Mouse (Mus musculus): ENCODE data around the gene Wrap53. TPM values are rescaled to one million over a fixed set of nuclear protein-coding genes. Genes with fewer than 3 reads are reported as not detected.

The Wrap53 gene
- polyA plus RNA-seq, 1 experiment from 2014 or later, result 26.9 TPM

DNA sequence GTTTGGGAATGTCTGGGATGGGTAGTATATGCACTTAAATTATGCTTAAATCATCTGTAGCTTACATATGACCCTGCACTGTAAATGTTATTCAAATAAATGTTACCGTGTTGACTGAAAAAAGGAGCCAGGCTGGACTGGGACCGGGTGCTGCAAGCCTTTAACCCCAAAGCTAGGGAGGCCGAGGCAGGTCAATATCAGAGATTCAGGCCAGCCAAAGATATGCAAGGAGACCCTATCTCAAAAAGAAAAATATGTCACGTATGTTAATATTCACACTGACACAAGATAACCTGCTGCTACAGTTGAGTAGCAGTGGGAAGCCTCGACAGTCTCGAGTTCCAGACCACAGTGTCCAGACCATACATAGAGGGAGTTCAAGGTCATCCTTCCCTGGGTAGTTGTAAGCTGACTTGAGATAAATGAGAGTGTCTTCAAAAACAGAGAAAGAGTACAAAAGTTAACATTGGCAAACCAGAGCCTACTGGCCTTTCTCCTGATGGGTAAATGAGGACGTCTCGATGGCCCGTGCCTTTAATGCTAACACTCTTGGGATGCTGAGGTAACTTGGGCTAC lies 2.3 kb upstream of the Wrap53 start:
- H3K27ac ChIP-seq, result no peak overlapping the region
- H3K9me3 ChIP-seq, result no peaks in the 10 kb centered on the region
- H3K36me3 ChIP-seq, result peaks cover 13% of the 10 kb centered on the region
- H3K27me3 ChIP-seq, result no peaks in the 10 kb centered on the region
- peak overlapping the region; percentile 90; the same call in 1 of the 2 replicates for H3K9ac ChIP-seq
- H3K4me1 ChIP-seq, result peaks cover 25% of the 10 kb centered on the region
- peak overlapping the region; percentile 87 for H3K4me2 ChIP-seq
- WGBS, result 63% methylated on average over 9 of the region's 9 CpGs
- peak overlapping the region; percentile 79 for H3K4me3 ChIP-seq
- no peak for ATAC-seq (ENCODE audit: insufficient number of reproducible peaks, insufficient read depth, low FRiP score, low TSS enrichment, low read depth)

GRCm38 (mm10) chr11:69581814-69582213 lies 1.8 kb upstream of the Wrap53 start:
- no peak for ATAC-seq (ENCODE audit: insufficient number of reproducible peaks, insufficient read depth, low FRiP score, low TSS enrichment, low read depth)
- WGBS, result 0% methylated on average over 8 of the region's 8 CpGs
- H3K27me3 ChIP-seq, result no peaks in the 10 kb centered on the region
- H3K27ac ChIP-seq, result peak overlapping the region; percentile 96
- H3K4me3 ChIP-seq, result peak overlapping the region; percentile 79
- peak overlapping the region; percentile 90 for H3K9ac ChIP-seq
- H3K4me1 ChIP-seq, result peaks cover 30% of the 10 kb centered on the region
- no peaks in the 10 kb centered on the region for H3K9me3 ChIP-seq
- H3K4me2 ChIP-seq, result peak overlapping the region; percentile 87
- H3K36me3 ChIP-seq, result peaks cover 13% of the 10 kb centered on the region

DNA sequence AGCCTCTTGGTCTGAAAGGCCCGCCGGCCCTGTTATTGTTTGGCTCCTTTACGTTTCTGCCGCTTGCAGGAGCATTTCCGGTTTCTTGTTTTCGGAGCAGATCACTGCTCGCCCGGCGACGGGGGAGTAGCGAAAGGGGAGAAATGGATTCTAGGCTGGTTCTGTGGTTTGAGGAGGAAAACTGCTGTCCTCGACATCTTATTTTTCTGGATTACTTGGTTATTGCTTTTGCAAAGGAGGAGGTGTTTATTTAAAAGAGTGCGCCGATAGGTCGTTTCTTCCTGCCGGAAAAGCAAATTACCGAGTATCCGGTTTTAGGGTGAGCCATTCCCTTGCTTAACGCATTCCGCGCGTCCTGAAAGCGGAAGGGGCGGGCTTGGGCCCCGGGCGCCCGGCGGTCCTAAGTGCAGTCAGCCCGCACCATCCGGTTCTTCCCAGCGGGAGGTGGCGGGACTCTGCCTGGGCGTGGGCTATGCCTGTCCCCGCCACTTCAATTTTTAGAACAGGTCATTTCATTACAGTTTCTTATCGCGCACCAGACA lies 1.2 kb upstream of the Wrap53 start:
- peak overlapping the region; percentile 96 for H3K27ac ChIP-seq
- WGBS, result under 1% methylated on average over 36 of the region's 36 CpGs
- peaks cover 16% of the 10 kb centered on the region for H3K36me3 ChIP-seq
- peak overlapping the region; percentile 90 for H3K9ac ChIP-seq
- peak overlapping the region; percentile 87 for H3K4me2 ChIP-seq
- no peaks in the 10 kb centered on the region for H3K9me3 ChIP-seq
- peaks cover 35% of the 10 kb centered on the region for H3K4me1 ChIP-seq
- H3K27me3 ChIP-seq, result no peaks in the 10 kb centered on the region
- peak overlapping the region; percentile 79 for H3K4me3 ChIP-seq
- ATAC-seq (ENCODE audit: insufficient number of reproducible peaks, insufficient read depth, low FRiP score, low TSS enrichment, low read depth), result peak; percentile 69; the same call in 1 of the 2 replicates

GRCm38 (mm10) chr11:69580572-69581146 lies 604 bp upstream of the Wrap53 start:
- H3K4me2 ChIP-seq, result peak overlapping the region; percentile 87
- no peaks in the 10 kb centered on the region for H3K9me3 ChIP-seq
- peak overlapping the region; percentile 96 for H3K27ac ChIP-seq
- H3K4me3 ChIP-seq, result peak overlapping the region; percentile 79
- no peak for ATAC-seq (ENCODE audit: insufficient number of reproducible peaks, insufficient read depth, low FRiP score, low TSS enrichment, low read depth)
- H3K9ac ChIP-seq, result peak overlapping the region; percentile 90
- under 1% methylated on average over 25 of the region's 25 CpGs for whole genome bisulfite sequencing
- H3K4me1 ChIP-seq, result peaks cover 37% of the 10 kb centered on the region
- no peaks in the 10 kb centered on the region for H3K27me3 ChIP-seq
- peaks cover 20% of the 10 kb centered on the region for H3K36me3 ChIP-seq

- WGBS, result 2% methylated on average over 39 of the region's 39 CpGs
- no peaks in the 10 kb centered on the region for H3K27me3 ChIP-seq
- peaks cover 44% of the 10 kb centered on the region for H3K4me1 ChIP-seq
- peak overlapping the region; percentile 87 for H3K4me2 ChIP-seq
- peak overlapping the region; percentile 96 for H3K27ac ChIP-seq
- H3K4me3 ChIP-seq, result peak overlapping the region; percentile 79
- no peaks in the 10 kb centered on the region for H3K9me3 ChIP-seq
- H3K36me3 ChIP-seq, result peaks cover 32% of the 10 kb centered on the region
- peak; percentile 85 for ATAC-seq (ENCODE audit: insufficient number of reproducible peaks, insufficient read depth, low FRiP score, low TSS enrichment, low read depth)
- H3K9ac ChIP-seq, result peak overlapping the region; percentile 90
Observed at GRCm38 (mm10) chr11:69579128-69580017, 682 bp downstream of the Wrap53 start.

DNA sequence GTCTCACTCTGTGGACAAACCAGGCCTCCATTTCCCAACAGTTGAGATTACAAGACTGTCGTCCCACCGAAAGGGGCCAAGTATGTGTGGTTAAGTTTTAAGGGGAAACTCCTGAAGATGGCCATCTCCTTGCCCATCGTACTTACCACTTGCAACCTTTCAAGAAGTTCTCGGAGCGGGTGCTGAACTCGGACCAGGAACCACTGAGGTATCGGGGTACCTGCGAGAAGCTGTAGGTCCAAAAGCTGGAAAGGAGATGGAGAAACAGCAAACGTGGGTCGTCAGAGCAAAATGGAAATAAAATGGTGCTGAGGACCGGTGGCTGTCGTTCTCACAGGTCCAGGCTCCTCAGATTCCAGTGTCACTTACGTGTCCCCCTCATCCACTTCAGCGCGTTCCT lies 1.8 kb downstream of the Wrap53 start:
- peak overlapping the region; percentile 79 for H3K4me3 ChIP-seq
- peaks cover 44% of the 10 kb centered on the region for H3K4me1 ChIP-seq
- peaks cover 37% of the 10 kb centered on the region for H3K36me3 ChIP-seq
- WGBS, result 16% methylated on average over 15 of the region's 15 CpGs
- no peaks in the 10 kb centered on the region for H3K9me3 ChIP-seq
- no peak for ATAC-seq (ENCODE audit: insufficient number of reproducible peaks, insufficient read depth, low FRiP score, low TSS enrichment, low read depth)
- peak overlapping the region; percentile 90 for H3K9ac ChIP-seq
- no peaks in the 10 kb centered on the region for H3K27me3 ChIP-seq
- H3K27ac ChIP-seq, result peak overlapping the region; percentile 75; the same call in 1 of the 2 replicates
- peak overlapping the region; percentile 87 for H3K4me2 ChIP-seq

GRCm38 (mm10) chr11:69576307-69576706 lies 3.7 kb downstream of the Wrap53 start:
- no peak overlapping the region for H3K9ac ChIP-seq
- 0 out of 2 replicates have a peak overlapping the region, but pooled peaks have one; percentile 19 for H3K4me2 ChIP-seq
- WGBS, result 64% methylated on average over 5 of the region's 5 CpGs
- H3K9me3 ChIP-seq, result no peaks in the 10 kb centered on the region
- no peak for ATAC-seq (ENCODE audit: insufficient number of reproducible peaks, insufficient read depth, low FRiP score, low TSS enrichment, low read depth)
- H3K4me3 ChIP-seq, result no peak overlapping the region
- H3K4me1 ChIP-seq, result peaks cover 33% of the 10 kb centered on the region
- H3K27me3 ChIP-seq, result no peaks in the 10 kb centered on the region
- H3K36me3 ChIP-seq, result peaks cover 49% of the 10 kb centered on the region
- no peak overlapping the region for H3K27ac ChIP-seq

DNA sequence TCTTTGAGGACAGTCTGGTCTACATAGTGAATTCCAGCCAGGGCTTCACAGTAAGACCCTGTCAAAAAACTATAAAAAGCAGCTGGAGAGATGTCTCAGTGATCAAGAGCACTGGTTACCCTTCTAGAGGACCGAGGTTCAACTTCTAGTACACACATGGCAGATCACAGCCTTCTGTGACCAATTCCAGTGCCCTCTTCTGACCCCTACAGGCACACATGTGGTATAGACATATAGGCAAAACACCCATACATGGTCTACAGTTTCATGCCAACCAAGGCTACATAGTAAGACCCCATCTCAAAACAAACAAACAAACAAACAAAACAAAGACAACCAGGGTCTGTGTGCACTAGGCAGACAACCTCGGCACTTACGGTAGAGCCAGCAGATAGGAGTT lies 4.8 kb downstream of the Wrap53 start:
- peaks cover 60% of the 10 kb centered on the region for H3K36me3 ChIP-seq
- no peaks in the 10 kb centered on the region for H3K9me3 ChIP-seq
- H3K4me3 ChIP-seq, result no peak overlapping the region
- H3K27me3 ChIP-seq, result no peaks in the 10 kb centered on the region
- WGBS, result 62% methylated on average over 3 of the region's 3 CpGs
- no peak overlapping the region for H3K4me2 ChIP-seq
- 0 out of 2 replicates have a peak overlapping the region, but pooled peaks have one; percentile 22 for H3K9ac ChIP-seq
- peaks cover 33% of the 10 kb centered on the region for H3K4me1 ChIP-seq
- no peak for ATAC-seq (ENCODE audit: insufficient number of reproducible peaks, insufficient read depth, low FRiP score, low TSS enrichment, low read depth)
- H3K27ac ChIP-seq, result no peak overlapping the region

GRCm38 (mm10) chr11:69565131-69565530 lies 14.9 kb downstream of the Wrap53 start:
- Histone ChIP-seq H3K27me3 (no peaks in the 10 kb centered on the region), H3K4me2 (no peak overlapping the region), H3K9me3 (no peaks in the 10 kb centered on the region), H3K27ac (no peak overlapping the region), H3K9ac (no peak overlapping the region), H3K4me1 (peaks cover 21% of the 10 kb centered on the region), H3K36me3 (peaks cover 72% of the 10 kb centered on the region), H3K4me3 (no peak overlapping the region)
- no peak for ATAC-seq (ENCODE audit: insufficient number of reproducible peaks, insufficient read depth, low FRiP score, low TSS enrichment, low read depth)
- WGBS, result 67% methylated on average over 8 of the region's 8 CpGs

DNA sequence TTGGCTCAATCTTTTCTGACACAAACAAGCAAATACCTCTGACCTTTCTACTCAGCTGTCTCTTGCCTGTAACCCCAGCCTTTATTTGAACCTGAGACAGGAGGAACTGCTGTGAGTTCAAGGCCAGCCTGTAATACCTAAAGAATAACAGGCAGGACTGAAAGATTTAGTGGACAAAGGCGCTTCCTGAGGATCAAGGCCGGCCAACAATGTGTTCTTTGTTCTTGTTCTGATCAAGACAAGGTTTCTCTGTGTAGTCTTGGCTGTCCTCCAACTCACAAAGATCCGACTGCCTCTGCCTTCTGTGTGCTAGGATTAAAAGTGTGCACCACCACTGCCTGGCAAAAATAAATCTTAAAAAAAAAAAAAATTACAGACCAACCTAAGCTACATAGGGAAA lies 15.7 kb downstream of the Wrap53 start:
- ATAC-seq (ENCODE audit: insufficient number of reproducible peaks, insufficient read depth, low FRiP score, low TSS enrichment, low read depth), result no peak
- no peak overlapping the region for H3K9ac ChIP-seq
- no peak overlapping the region for H3K4me3 ChIP-seq
- WGBS, result 54% methylated on average over 3 of the region's 3 CpGs
- H3K27ac ChIP-seq, result no peak overlapping the region
- no peak overlapping the region for H3K4me2 ChIP-seq
- peaks cover 23% of the 10 kb centered on the region for H3K4me1 ChIP-seq
- peaks cover 65% of the 10 kb centered on the region for H3K36me3 ChIP-seq
- no peaks in the 10 kb centered on the region for H3K27me3 ChIP-seq
- no peaks in the 10 kb centered on the region for H3K9me3 ChIP-seq

GRCm38 (mm10) chr11:69563373-69563772 lies 16.7 kb downstream of the Wrap53 start:
- no peak overlapping the region for H3K4me3 ChIP-seq
- no peaks in the 10 kb centered on the region for H3K9me3 ChIP-seq
- H3K36me3 ChIP-seq, result peaks cover 59% of the 10 kb centered on the region
- H3K9ac ChIP-seq, result no peak overlapping the region
- H3K27ac ChIP-seq, result no peak overlapping the region
- H3K27me3 ChIP-seq, result no peaks in the 10 kb centered on the region
- no peak overlapping the region for H3K4me2 ChIP-seq
- peaks cover 34% of the 10 kb centered on the region for H3K4me1 ChIP-seq
- 46% methylated on average over 13 of the region's 13 CpGs for WGBS
- ATAC-seq (ENCODE audit: insufficient number of reproducible peaks, insufficient read depth, low FRiP score, low TSS enrichment, low read depth), result no peak
